Mouse (Mus musculus): ENCODE measurements at regions not wholly inside any gene's neighbourhood (a gene's known extent, or its start where the extent isn't known, plus 50 kb on each side); places are given as distances from the start of the nearest gene placed in this dataset.

DNA sequence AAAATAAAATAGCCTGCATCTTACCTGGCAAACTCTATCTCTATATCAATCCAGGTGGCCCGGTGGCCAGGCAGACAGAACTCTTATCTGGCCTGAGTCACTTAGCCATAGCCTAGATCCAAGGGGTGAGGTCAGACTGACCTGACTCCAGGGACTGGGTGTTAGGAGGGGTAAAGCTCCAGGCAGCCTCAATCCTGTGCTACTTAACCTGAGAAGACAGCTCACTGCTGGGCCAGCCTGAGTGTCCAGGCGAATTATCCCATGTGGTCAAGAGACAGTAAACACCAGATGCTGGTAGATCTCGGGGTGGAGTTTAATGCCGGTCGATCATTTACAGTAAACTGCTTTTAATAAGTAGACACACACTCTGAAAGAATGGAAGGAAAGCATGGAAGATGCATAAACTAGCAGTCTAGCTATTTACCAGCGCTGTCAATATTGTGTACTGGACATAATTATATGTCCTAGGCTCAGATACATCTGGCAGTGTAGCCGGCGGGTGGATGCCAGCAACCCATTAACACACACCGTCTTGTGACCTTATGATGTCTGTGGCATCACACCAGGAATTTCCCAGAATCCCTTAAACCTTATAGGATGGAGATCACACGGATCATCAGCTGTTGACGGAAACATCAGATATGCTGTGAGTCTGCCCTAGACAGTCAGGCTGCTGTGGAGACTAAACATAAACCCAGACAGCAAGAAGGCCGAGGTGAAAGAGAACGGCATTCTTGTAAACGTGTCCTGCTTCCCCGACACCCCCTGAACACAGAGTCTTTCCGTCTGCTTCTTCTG lies 153.9 kb upstream of the Ubl3 start:
- WGBS, result 51% methylated on average over 16 of the region's 16 CpGs
- no peak overlapping the region for H3K9ac ChIP-seq (ENCODE audit: low read length)
- H3K4me1 ChIP-seq (replicated peaks; ENCODE audit: control insufficient read depth, insufficient read depth, low read length), result peaks cover 36% of the 10 kb centered on the region
- H3K4me2 ChIP-seq (ENCODE audit: low read depth, low read length), result no peak overlapping the region; the same call in 1 of the 2 replicates
- H3K27me3 ChIP-seq (ENCODE audit: control insufficient read depth, insufficient read depth, low read depth, low read length), result no peaks in the 10 kb centered on the region
- peak overlapping the region; percentile 54 for H3K27ac ChIP-seq (ENCODE audit: low read length)
- ATAC-seq (ENCODE audit: low read depth), result peak; percentile 62
- H3K4me3 ChIP-seq (ENCODE audit: low read length), result no peak overlapping the region
- no peaks in the 10 kb centered on the region for H3K9me3 ChIP-seq (ENCODE audit: control insufficient read depth, low read length)
- no peaks in the 10 kb centered on the region for H3K36me3 ChIP-seq (ENCODE audit: control insufficient read depth, insufficient read depth, low read length)

DNA sequence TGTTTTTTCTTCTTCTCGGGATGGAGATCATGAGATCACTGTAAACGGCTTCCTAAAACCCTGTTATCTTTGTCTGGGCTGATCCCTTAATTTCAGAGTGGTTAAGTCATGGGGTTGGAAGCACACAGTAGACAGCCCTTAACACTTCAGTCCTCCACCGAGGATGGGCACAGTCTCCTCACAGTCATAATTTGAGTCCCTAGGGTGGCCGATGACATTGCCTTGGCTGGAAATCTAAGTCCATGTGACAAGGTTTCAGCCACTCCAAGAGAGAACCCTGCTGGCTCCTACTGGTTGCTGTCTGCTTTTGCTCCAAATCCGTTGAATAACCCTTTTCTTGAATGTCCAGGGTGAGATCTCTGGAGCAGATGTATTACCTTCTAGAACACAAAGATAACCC lies 152.2 kb upstream of the Ubl3 start:
- H3K27me3 ChIP-seq (ENCODE audit: control insufficient read depth, insufficient read depth, low read depth, low read length), result no peaks in the 10 kb centered on the region
- WGBS, result 40% methylated on average over 5 of the region's 5 CpGs
- H3K36me3 ChIP-seq (ENCODE audit: control insufficient read depth, insufficient read depth, low read length), result no peaks in the 10 kb centered on the region
- no peak overlapping the region for H3K9ac ChIP-seq (ENCODE audit: low read length)
- H3K4me1 ChIP-seq (replicated peaks; ENCODE audit: control insufficient read depth, insufficient read depth, low read length), result peaks cover 36% of the 10 kb centered on the region
- no peak overlapping the region for H3K4me3 ChIP-seq (ENCODE audit: low read length)
- no peak overlapping the region for H3K4me2 ChIP-seq (ENCODE audit: low read depth, low read length)
- no peak for ATAC-seq (ENCODE audit: low read depth)
- H3K9me3 ChIP-seq (ENCODE audit: control insufficient read depth, low read length), result no peaks in the 10 kb centered on the region
- no peak overlapping the region for H3K27ac ChIP-seq (ENCODE audit: low read length)

DNA sequence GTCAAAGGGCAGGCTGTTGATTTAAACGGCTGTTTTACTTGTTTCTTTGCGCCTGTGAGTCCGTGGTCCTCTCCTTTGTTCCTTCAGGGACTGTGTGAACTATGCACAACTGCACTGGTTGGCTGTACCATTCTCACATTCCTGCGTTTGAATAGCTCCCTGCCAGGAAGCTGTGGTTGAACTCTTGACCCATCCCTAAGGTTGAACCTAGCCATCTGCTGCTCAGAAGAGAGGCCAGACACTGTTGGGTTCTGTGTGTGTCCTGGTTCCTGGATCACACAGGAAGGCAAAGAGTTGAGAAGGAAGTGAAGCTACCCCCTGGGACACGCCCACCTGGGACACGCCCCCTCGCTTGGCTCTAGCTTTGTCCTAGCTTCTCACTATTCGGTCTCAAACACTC lies 149.3 kb upstream of the Ubl3 start:
- H3K9me3 ChIP-seq (ENCODE audit: control insufficient read depth, low read length), result no peaks in the 10 kb centered on the region
- H3K4me3 ChIP-seq (ENCODE audit: low read length), result no peak overlapping the region
- H3K27ac ChIP-seq (ENCODE audit: low read length), result no peak overlapping the region
- no peak overlapping the region for H3K4me2 ChIP-seq (ENCODE audit: low read depth, low read length)
- H3K27me3 ChIP-seq (ENCODE audit: control insufficient read depth, insufficient read depth, low read depth, low read length), result no peaks in the 10 kb centered on the region
- ATAC-seq (ENCODE audit: low read depth), result no peak
- WGBS, result 48% methylated on average over 8 of the region's 8 CpGs
- no peaks in the 10 kb centered on the region for H3K36me3 ChIP-seq (ENCODE audit: control insufficient read depth, insufficient read depth, low read length)
- H3K9ac ChIP-seq (ENCODE audit: low read length), result no peak overlapping the region
- H3K4me1 ChIP-seq (replicated peaks; ENCODE audit: control insufficient read depth, insufficient read depth, low read length), result peaks cover 19% of the 10 kb centered on the region

DNA sequence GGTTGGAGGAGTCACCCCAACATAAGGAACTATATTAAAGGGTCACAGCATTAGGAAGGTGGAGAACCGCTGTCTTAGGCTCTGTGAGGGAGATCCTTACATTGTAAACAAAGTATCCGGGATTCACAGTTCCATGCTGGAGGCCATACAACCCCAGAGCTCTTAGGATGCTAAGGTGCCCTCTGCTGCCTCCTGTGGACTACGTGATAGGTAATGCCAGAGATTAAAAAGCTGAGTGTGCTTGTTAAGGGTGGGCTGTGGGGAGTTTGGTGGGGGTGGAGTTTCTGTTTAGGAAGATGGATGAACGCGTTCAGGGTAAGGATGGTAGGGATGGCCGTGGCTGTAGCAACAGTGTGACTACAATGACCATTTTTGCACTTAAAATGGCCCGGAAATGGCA lies 148.4 kb upstream of the Ubl3 start:
- Histone ChIP-seq H3K4me2 (ENCODE audit: low read depth, low read length) (no peak overlapping the region), H3K9me3 (ENCODE audit: control insufficient read depth, low read length) (no peaks in the 10 kb centered on the region), H3K9ac (ENCODE audit: low read length) (no peak overlapping the region), H3K27me3 (ENCODE audit: control insufficient read depth, insufficient read depth, low read depth, low read length) (no peaks in the 10 kb centered on the region), H3K36me3 (ENCODE audit: control insufficient read depth, insufficient read depth, low read length) (no peaks in the 10 kb centered on the region), H3K4me1 (replicated peaks; ENCODE audit: control insufficient read depth, insufficient read depth, low read length) (peaks cover 14% of the 10 kb centered on the region), H3K4me3 (ENCODE audit: low read length) (no peak overlapping the region), H3K27ac (ENCODE audit: low read length) (no peak overlapping the region)
- 75% methylated on average over 7 of the region's 7 CpGs for WGBS
- ATAC-seq (ENCODE audit: low read depth), result no peak

DNA sequence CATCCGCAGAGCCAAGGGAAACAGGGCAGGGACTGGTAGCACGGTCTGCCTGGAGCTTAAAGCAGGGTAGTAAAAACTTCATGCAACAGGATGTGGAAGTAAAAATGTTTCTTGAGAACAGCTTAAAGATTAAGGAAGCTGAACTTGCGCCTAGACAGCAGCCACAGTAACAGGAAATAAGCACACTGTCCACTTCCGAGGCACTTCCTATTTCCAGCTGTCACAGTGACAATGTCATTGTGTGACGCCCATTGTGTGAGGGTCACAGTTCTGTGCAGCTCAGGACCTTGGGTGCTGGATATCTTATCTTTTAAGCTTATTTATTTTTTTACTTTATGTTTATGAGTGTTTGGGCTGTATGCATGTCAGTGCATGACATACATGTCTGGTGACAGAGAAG lies 147.7 kb upstream of the Ubl3 start:
- no peak overlapping the region for H3K4me3 ChIP-seq (ENCODE audit: low read length)
- 71% methylated on average over 5 of the region's 5 CpGs for WGBS
- peaks cover 14% of the 10 kb centered on the region for H3K4me1 ChIP-seq (replicated peaks; ENCODE audit: control insufficient read depth, insufficient read depth, low read length)
- ATAC-seq (ENCODE audit: low read depth), result no peak
- H3K9ac ChIP-seq (ENCODE audit: low read length), result no peak overlapping the region
- H3K27ac ChIP-seq (ENCODE audit: low read length), result no peak overlapping the region; the same call in 1 of the 2 replicates
- no peaks in the 10 kb centered on the region for H3K36me3 ChIP-seq (ENCODE audit: control insufficient read depth, insufficient read depth, low read length)
- no peak overlapping the region for H3K4me2 ChIP-seq (ENCODE audit: low read depth, low read length)
- H3K9me3 ChIP-seq (ENCODE audit: control insufficient read depth, low read length), result no peaks in the 10 kb centered on the region
- no peaks in the 10 kb centered on the region for H3K27me3 ChIP-seq (ENCODE audit: control insufficient read depth, insufficient read depth, low read depth, low read length)

DNA sequence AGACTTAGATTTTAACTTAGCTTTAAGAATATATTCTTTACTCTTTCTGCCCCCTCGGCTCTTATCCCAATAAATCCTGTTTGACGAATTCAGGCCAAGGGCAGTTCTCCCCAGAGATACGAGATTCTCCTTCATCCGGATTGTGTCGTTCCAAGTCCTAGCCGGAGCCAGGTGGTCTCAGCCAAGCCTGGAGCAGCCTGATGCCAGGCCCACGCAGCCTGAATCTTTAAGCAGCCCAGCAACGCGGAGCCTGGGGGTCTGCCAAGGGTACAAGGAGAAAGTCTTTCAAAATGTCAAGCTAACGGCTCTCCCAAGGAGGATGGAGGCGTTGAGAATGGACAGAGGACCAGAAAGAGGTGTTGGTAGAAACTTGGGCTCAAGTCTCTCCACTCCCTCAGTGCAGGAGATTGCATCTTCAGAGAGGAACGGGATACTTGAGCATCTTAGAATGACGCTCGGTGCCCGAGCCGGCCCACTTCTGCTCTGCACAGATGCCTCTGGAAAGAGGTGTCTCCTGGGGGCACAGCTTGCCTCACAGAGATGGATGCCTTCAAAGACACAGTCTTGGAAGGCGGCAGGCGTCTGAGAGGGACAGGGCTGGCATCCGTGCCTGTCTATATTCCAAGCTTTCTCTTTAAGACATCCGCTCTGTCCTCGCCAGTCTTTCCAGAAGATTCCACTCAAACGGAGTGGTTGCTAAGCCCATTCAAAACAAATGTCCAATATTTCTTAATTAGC lies 145.2 kb upstream of the Ubl3 start:
- Histone ChIP-seq H3K4me3 (ENCODE audit: low read length) (no peak overlapping the region), H3K4me1 (replicated peaks; ENCODE audit: control insufficient read depth, insufficient read depth, low read length) (peaks cover 14% of the 10 kb centered on the region), H3K4me2 (ENCODE audit: low read depth, low read length) (no peak overlapping the region), H3K9ac (ENCODE audit: low read length) (no peak overlapping the region), H3K36me3 (ENCODE audit: control insufficient read depth, insufficient read depth, low read length) (no peaks in the 10 kb centered on the region), H3K27me3 (ENCODE audit: control insufficient read depth, insufficient read depth, low read depth, low read length) (no peaks in the 10 kb centered on the region), H3K27ac (ENCODE audit: low read length) (peak overlapping the region; percentile 50), H3K9me3 (ENCODE audit: control insufficient read depth, low read length) (no peaks in the 10 kb centered on the region)
- 56% methylated on average over 22 of the region's 22 CpGs for WGBS
- ATAC-seq (ENCODE audit: low read depth), result peak; percentile 7; the same call in 1 of the 2 replicates

DNA sequence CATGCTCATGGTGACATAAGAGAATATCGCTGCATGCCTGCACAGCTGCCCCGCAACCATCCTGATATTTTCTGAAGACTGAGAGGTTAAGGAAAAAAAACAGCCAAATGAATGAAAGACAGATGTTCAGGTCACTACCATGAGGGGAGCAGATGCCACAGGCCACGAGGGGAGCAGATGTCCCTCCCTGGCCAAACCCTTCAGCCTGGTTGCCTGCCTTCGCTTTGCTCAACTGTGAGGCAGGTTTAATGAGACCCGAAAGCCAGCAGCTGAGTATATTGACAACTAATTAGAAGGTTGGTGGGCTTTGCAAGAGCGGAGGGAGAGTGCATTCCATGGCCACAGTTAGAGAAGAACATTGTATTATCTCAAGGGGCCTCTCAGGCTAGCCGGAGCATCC lies 141.8 kb upstream of the Ubl3 start:
- H3K9ac ChIP-seq (ENCODE audit: low read length), result no peak overlapping the region
- H3K27me3 ChIP-seq (ENCODE audit: control insufficient read depth, insufficient read depth, low read depth, low read length), result no peaks in the 10 kb centered on the region
- no peaks in the 10 kb centered on the region for H3K9me3 ChIP-seq (ENCODE audit: control insufficient read depth, low read length)
- no peak overlapping the region for H3K4me2 ChIP-seq (ENCODE audit: low read depth, low read length)
- peaks cover 18% of the 10 kb centered on the region for H3K4me1 ChIP-seq (replicated peaks; ENCODE audit: control insufficient read depth, insufficient read depth, low read length)
- 87% methylated on average over 7 of the region's 7 CpGs for WGBS
- H3K27ac ChIP-seq (ENCODE audit: low read length), result no peak overlapping the region
- no peak overlapping the region for H3K4me3 ChIP-seq (ENCODE audit: low read length)
- H3K36me3 ChIP-seq (ENCODE audit: control insufficient read depth, insufficient read depth, low read length), result no peaks in the 10 kb centered on the region
- no peak for ATAC-seq (ENCODE audit: low read depth)

DNA sequence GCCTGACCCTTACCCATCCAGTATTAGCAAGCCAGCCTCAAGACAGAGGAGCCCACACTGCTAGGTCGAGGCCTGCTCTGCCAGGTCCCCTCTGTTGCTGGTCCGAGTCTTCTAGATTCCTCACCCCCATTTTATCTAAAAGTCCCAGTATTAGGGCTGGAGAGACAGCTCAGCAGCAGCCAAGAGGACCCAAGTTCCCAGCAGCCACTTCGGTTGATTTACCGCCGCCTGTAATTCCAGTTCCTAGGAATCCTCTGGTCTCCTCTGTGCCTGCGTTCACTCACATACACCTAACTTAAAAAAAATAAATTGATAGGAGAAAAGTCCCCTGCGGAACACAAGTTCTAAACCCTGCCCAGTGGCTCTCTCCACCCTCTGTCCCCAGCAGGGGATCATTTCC lies 138.9 kb upstream of the Ubl3 start:
- Histone ChIP-seq H3K4me2 (ENCODE audit: low read depth, low read length) (no peak overlapping the region), H3K27me3 (ENCODE audit: control insufficient read depth, insufficient read depth, low read depth, low read length) (no peaks in the 10 kb centered on the region), H3K9ac (ENCODE audit: low read length) (no peak overlapping the region), H3K4me1 (replicated peaks; ENCODE audit: control insufficient read depth, insufficient read depth, low read length) (peaks cover 9% of the 10 kb centered on the region), H3K4me3 (ENCODE audit: low read length) (no peak overlapping the region), H3K36me3 (ENCODE audit: control insufficient read depth, insufficient read depth, low read length) (no peaks in the 10 kb centered on the region), H3K27ac (ENCODE audit: low read length) (no peak overlapping the region), H3K9me3 (ENCODE audit: control insufficient read depth, low read length) (no peaks in the 10 kb centered on the region)
- WGBS, result 71% methylated on average over 7 of the region's 7 CpGs
- ATAC-seq (ENCODE audit: low read depth), result no peak

DNA sequence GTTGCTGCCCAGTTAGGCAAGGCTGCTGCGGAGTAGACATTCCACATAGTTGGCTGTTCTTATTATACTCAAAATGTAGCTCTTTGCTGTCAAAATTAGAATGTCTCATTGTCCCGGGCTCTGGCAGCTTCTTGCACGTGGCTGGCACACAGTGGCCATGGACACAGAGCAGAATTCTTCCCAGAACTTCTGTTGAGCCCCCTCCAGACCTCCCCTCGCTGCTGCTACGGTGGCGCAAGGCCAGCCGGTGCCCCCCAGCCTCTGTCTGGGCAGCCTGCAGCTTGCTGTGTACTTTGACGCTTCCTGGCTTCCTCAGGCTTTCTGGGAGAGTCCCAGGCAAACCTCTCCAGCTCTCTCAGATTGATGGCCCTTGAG lies 138.2 kb upstream of the Ubl3 start:
- Histone ChIP-seq H3K4me1 (replicated peaks; ENCODE audit: control insufficient read depth, insufficient read depth, low read length) (peaks cover 9% of the 10 kb centered on the region), H3K4me3 (ENCODE audit: low read length) (no peak overlapping the region), H3K4me2 (ENCODE audit: low read depth, low read length) (no peak overlapping the region), H3K36me3 (ENCODE audit: control insufficient read depth, insufficient read depth, low read length) (no peaks in the 10 kb centered on the region), H3K9me3 (ENCODE audit: control insufficient read depth, low read length) (no peaks in the 10 kb centered on the region), H3K27ac (ENCODE audit: low read length) (no peak overlapping the region), H3K9ac (ENCODE audit: low read length) (no peak overlapping the region), H3K27me3 (ENCODE audit: control insufficient read depth, insufficient read depth, low read depth, low read length) (no peaks in the 10 kb centered on the region)
- WGBS, result 31% methylated on average over 8 of the region's 8 CpGs
- ATAC-seq (ENCODE audit: low read depth), result no peak

Measured in lung, embryonic 16.5 days (tissue).